In the genomic region with DNA sequence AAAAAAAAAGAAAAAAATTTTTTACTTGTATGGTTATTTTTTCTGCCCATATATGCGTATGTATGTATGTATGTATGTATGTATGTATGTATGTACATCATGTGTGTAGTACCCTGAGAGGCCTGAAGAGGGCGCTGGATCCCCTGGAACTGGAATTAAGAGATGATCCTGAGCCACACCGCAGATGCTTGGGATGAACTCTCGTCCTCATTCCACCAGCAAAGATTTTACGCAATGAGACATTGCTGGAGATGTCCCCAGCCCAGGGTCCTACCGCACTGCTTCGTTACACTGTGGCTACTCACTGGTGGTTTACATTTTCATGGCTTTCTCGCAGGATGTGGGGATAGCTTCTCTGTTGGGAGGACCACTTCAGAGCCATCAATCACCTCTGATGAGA, we compare ENCODE assay signal across 17 mouse cellular contexts. TPM values are rescaled to one million over a fixed set of nuclear protein-coding genes. Genes with fewer than 3 reads are reported as not detected.
DNase-seq lines count a peak whose midpoint lies in the region; ATAC-seq and TF ChIP-seq lines count a peak whose summit lies in the region.
"Had no signal": no experiment of that assay in that cellular context is flagged by ENCODE, and none has a peak within 500 bp of the region (broad histone marks: within the 10 kb centered on the region; RNA-seq: fewer than 3 reads in every experiment).

No protein-coding gene starts in this region.

- H3K9ac ChIP-seq in forebrain, postnatal 0 days, result no peak overlapping the region
- no peak overlapping the region for H3K9ac ChIP-seq in forebrain, embryonic 12.5 days
- no peak overlapping the region for H3K9ac ChIP-seq in liver, adult 2 months (ENCODE audit: low read depth, low read length)
- H3K9ac ChIP-seq: heart, embryonic 12.5 days had no signal

- DNase-seq in forebrain, postnatal 0 days, result no peak
- no peak for DNase-seq in liver, adult 2 months (ENCODE audit: extremely low read depth, low read depth, low spot score)
- DNase-seq in liver, result no peak
- no peak for DNase-seq in thymus, postnatal 0 days (ENCODE audit: low spot score)
- no peak for DNase-seq in cerebellum, adult 8-10 months
- DNase-seq: cerebellum, postnatal 25 days; gastrocnemius, postnatal 25 days; kidney, postnatal 10 days; layer of hippocampus, adult 9-11 months; left cerebral cortex, postnatal 4 days; retina, postnatal 1 day; thymus, postnatal 36 days had no signal

- no peak overlapping the region for H3K27ac ChIP-seq in forebrain, postnatal 0 days (ENCODE audit: low read depth, low read length)
- no peak overlapping the region for H3K27ac ChIP-seq in forebrain, embryonic 12.5 days
- no peak overlapping the region for H3K27ac ChIP-seq in liver, adult 2 months (replicated peaks; ENCODE audit: insufficient read depth, low read depth, low read length)
- H3K27ac ChIP-seq in cortical plate, adult 2 months (ENCODE audit: insufficient read depth, low read length), result no peak overlapping the region

- no peaks in the 10 kb centered on the region for H3K27me3 ChIP-seq in forebrain, postnatal 0 days (ENCODE audit: insufficient read depth, low read length)
- no peaks in the 10 kb centered on the region for H3K27me3 ChIP-seq in forebrain, embryonic 12.5 days
- H3K27me3 ChIP-seq in liver, adult 2 months (ENCODE audit: control insufficient read depth, insufficient read depth, low read length), result no peaks in the 10 kb centered on the region
- H3K27me3 ChIP-seq in E14TG2a.4 (ENCODE audit: insufficient read depth, low read length), result no peaks in the 10 kb centered on the region

- no peak overlapping the region for H3K4me2 ChIP-seq in forebrain, postnatal 0 days (ENCODE audit: low read depth)
- H3K4me2 ChIP-seq in forebrain, embryonic 12.5 days, result no peak overlapping the region
- H3K4me2 ChIP-seq: heart, embryonic 12.5 days had no signal

- no peaks in the 10 kb centered on the region for H3K9me3 ChIP-seq in forebrain, postnatal 0 days (ENCODE audit: low read length)
- no peaks in the 10 kb centered on the region for H3K9me3 ChIP-seq in forebrain, embryonic 12.5 days
- no peaks in the 10 kb centered on the region for H3K9me3 ChIP-seq in E14TG2a.4 (ENCODE audit: low read length)
- H3K9me3 ChIP-seq: heart, embryonic 12.5 days had no signal

- H3K4me3 ChIP-seq in forebrain, postnatal 0 days (ENCODE audit: low read depth, low read length), result no peak overlapping the region
- no peak overlapping the region for H3K4me3 ChIP-seq in forebrain, embryonic 12.5 days (replicated peaks)
- no peak overlapping the region for H3K4me3 ChIP-seq in liver, adult 2 months (ENCODE audit: insufficient read depth, low read depth, low read length)
- H3K4me3 ChIP-seq in E14TG2a.4 (replicated peaks; ENCODE audit: low read length), result peak overlapping the region; percentile 41; the same call in 1 of the 2 replicates
- H3K4me3 ChIP-seq in cortical plate, adult 2 months (ENCODE audit: insufficient read depth, low read length), result no peak overlapping the region
- H3K4me3 ChIP-seq: heart, embryonic 12.5 days; megakaryocyte, embryonic 14.5 days had no signal

- no peaks in the 10 kb centered on the region for H3K36me3 ChIP-seq in forebrain, postnatal 0 days (ENCODE audit: insufficient read depth)
- H3K36me3 ChIP-seq in forebrain, embryonic 12.5 days (replicated peaks), result no peaks in the 10 kb centered on the region
- H3K36me3 ChIP-seq in liver, adult 2 months (ENCODE audit: control insufficient read depth, insufficient read depth, low read length), result no peaks in the 10 kb centered on the region
- no peaks in the 10 kb centered on the region for H3K36me3 ChIP-seq in E14TG2a.4 (ENCODE audit: insufficient read depth, low read length)
- H3K36me3 ChIP-seq: heart, embryonic 12.5 days had no signal

- ATAC-seq in forebrain, postnatal 0 days, result no peak
- ATAC-seq in forebrain, embryonic 12.5 days (ENCODE audit: low FRiP score), result no peak

- no peaks in the 10 kb centered on the region for H3K79me2 ChIP-seq in liver, adult 2 months (ENCODE audit: control insufficient read depth, insufficient read depth, low read length)

- WGBS in forebrain, postnatal 0 days, result 87% methylated on average over 8 of the region's 8 CpGs
- 89% methylated on average over 8 of the region's 8 CpGs for WGBS in forebrain, embryonic 12.5 days
- WGBS in liver, adult 2 months, result 92% methylated on average over 8 of the region's 8 CpGs

- no peak for TF ChIP-seq POLR2A in liver, adult 2 months (IDR thresholded peaks at IDR 0.05; ENCODE audit: extremely low read depth, insufficient read depth, low read length)
- TF ChIP-seq POLR2A in cortical plate, adult 2 months (IDR thresholded peaks at IDR 0.05; ENCODE audit: extremely low read depth, insufficient read depth, low read length), result no peak

- 0 out of 2 replicates have a peak, but pooled peaks have one; percentile 9 for TF ChIP-seq CTCF in forebrain, postnatal 0 days (IDR thresholded peaks at IDR 0.05; ENCODE audit: low read depth)
- TF ChIP-seq CTCF in liver, adult 2 months (IDR thresholded peaks at IDR 0.05; ENCODE audit: low read depth, low read length), result peak; percentile 22; the same call in 1 of the 2 replicates
- peak; percentile 57 for TF ChIP-seq CTCF in E14TG2a.4 (conservative IDR thresholded peaks at IDR 0.05; ENCODE audit: low read length)
- TF ChIP-seq CTCF in cortical plate, adult 2 months (IDR thresholded peaks at IDR 0.05; ENCODE audit: extremely low read depth, insufficient read depth, low read length), result 0 out of 2 replicates have a peak, but pooled peaks have one; percentile 6

- H3K4me1 ChIP-seq in forebrain, postnatal 0 days (ENCODE audit: insufficient read depth), result no peaks in the 10 kb centered on the region
- no peaks in the 10 kb centered on the region for H3K4me1 ChIP-seq in forebrain, embryonic 12.5 days
- peaks cover 21% of the 10 kb centered on the region for H3K4me1 ChIP-seq in liver, adult 2 months (ENCODE audit: control insufficient read depth, insufficient read depth, low read length)
- H3K4me1 ChIP-seq in E14TG2a.4 (replicated peaks; ENCODE audit: low read depth, low read length), result peaks cover 27% of the 10 kb centered on the region
- H3K4me1 ChIP-seq in cortical plate, adult 2 months (ENCODE audit: control insufficient read depth, insufficient read depth, low read length), result no peaks in the 10 kb centered on the region

RNA-seq across cellular contexts. Expression of gene Exoc6, which starts 53.5 kb away (rescaled TPM):
- 42.9 and 47.5 TPM in 2 replicates for total RNA-seq in forebrain, postnatal 0 days (2014; rRNA removed)
- polyA plus RNA-seq in forebrain, postnatal 0 days (2015; fragmentation: Nextera tagmentation; extraction: Ambion mirVana), result 30.6 and 34.3 TPM in 2 replicates
- 9.7 and 11.4 TPM in 2 replicates for polyA plus RNA-seq in forebrain, embryonic 12.5 days (2016; fragmentation: Nextera tagmentation; extraction: Ambion mirVana)
- total RNA-seq in liver, adult 2 months (2014; rRNA removed), result 18.0 and 21.8 TPM in 2 replicates
- polyA plus RNA-seq in liver, adult 2 months (2012; rRNA removed), result 6.4 and 6.7 TPM in 2 replicates
- polyA plus RNA-seq in cortical plate, adult 2 months (2012; rRNA removed), result 20.3 and 20.6 TPM in 2 replicates
- 16.5 and 16.8 TPM in 2 replicates for polyA plus RNA-seq in thymus, postnatal 0 days (2015; fragmentation: Nextera tagmentation; extraction: Ambion mirVana)

Comparison
In these comparisons a context has a peak if more than half of its experiments do, and no peak if none do; other contexts are left out.
1. CTCF ChIP-seq: peak in every context shown above with its lines; median percentile 57 in E14TG2a.4; 22 in liver, adult 2 months; 9 in forebrain, postnatal 0 days; 6 in cortical plate, adult 2 months.